Comparison of ENCODE assay signal across 9 mouse cellular contexts in genomic region chr11:43626300-43626926, GRCm38 (mm10). TPM values are rescaled to one million over a fixed set of nuclear protein-coding genes. Genes with fewer than 3 reads are reported as not detected.
DNase-seq lines count a peak whose midpoint lies in the region; ATAC-seq and TF ChIP-seq lines count a peak whose summit lies in the region.
"Had no signal": no experiment of that assay in that cellular context is flagged by ENCODE, and none has a peak within 500 bp of the region (broad histone marks: within the 10 kb centered on the region; RNA-seq: fewer than 3 reads in every experiment).

No protein-coding gene starts in this region.

- no peak for ATAC-seq in heart, embryonic 11.5 days (replicated peaks; ENCODE audit: insufficient number of reproducible peaks, low FRiP score, low TSS enrichment)
- ATAC-seq in liver, embryonic 13.5 days (ENCODE audit: low read depth): peak; percentile 43
- no peak for ATAC-seq in neural tube, embryonic 12.5 days (ENCODE audit: low FRiP score, low read depth)

- no peaks in the 10 kb centered on the region for H3K9me3 ChIP-seq in heart, embryonic 11.5 days (replicated peaks; ENCODE audit: control insufficient read depth, low read length)
- H3K9me3 ChIP-seq in liver, embryonic 13.5 days (replicated peaks): no peaks in the 10 kb centered on the region
- no peaks in the 10 kb centered on the region for H3K9me3 ChIP-seq in neural tube, embryonic 12.5 days

- TF ChIP-seq CTCF in cortical plate, adult 2 months (IDR thresholded peaks at IDR 0.05; ENCODE audit: extremely low read depth, insufficient read depth, low read length): no peak

- peak; percentile 43 for DNase-seq in layer of hippocampus, adult 11-12 months (ENCODE audit: low spot score)
- DNase-seq in layer of hippocampus, postnatal 36 days: no peak
- peak; percentile 89 for DNase-seq in kidney, adult 9 months
- DNase-seq in liver, embryonic 13.5 days: peak; percentile 9
- DNase-seq in spleen, adult 12 weeks (ENCODE audit: low spot score): no peak

- H3K4me3 ChIP-seq in cortical plate, adult 2 months (ENCODE audit: insufficient read depth, low read length): no peak overlapping the region
- H3K4me3 ChIP-seq in heart, embryonic 11.5 days (ENCODE audit: low read depth, low read length): peak overlapping the region; percentile 14
- peak overlapping the region; percentile 14; the same call in 1 of the 2 replicates for H3K4me3 ChIP-seq in liver, embryonic 13.5 days (replicated peaks)
- no peak overlapping the region for H3K4me3 ChIP-seq in neural tube, embryonic 12.5 days

- peak overlapping the region; percentile 40; the same call in 1 of the 2 replicates for H3K9ac ChIP-seq in heart, embryonic 11.5 days (ENCODE audit: low read depth, low read length)
- no peak overlapping the region for H3K9ac ChIP-seq in liver, embryonic 13.5 days
- H3K9ac ChIP-seq in neural tube, embryonic 12.5 days: no peak overlapping the region

- H3K27ac ChIP-seq in cortical plate, adult 2 months (ENCODE audit: insufficient read depth, low read length): peak overlapping the region; percentile 34
- H3K27ac ChIP-seq in heart, embryonic 11.5 days (ENCODE audit: low read depth, low read length): peak overlapping the region; percentile 60; the same call in 1 of the 2 replicates
- peak overlapping the region; percentile 60 for H3K27ac ChIP-seq in liver, embryonic 13.5 days
- H3K27ac ChIP-seq in neural tube, embryonic 12.5 days: no peak overlapping the region

- WGBS in heart, embryonic 11.5 days (ENCODE audit: insufficient replicate concordance): 8% methylated on average over 12 of the region's 12 CpGs
- 10% methylated on average over 12 of the region's 12 CpGs for WGBS in liver, embryonic 13.5 days (ENCODE audit: insufficient replicate concordance)
- 13% methylated on average over 12 of the region's 12 CpGs for WGBS in neural tube, embryonic 12.5 days

- TF ChIP-seq POLR2A in cortical plate, adult 2 months (IDR thresholded peaks at IDR 0.05; ENCODE audit: extremely low read depth, insufficient read depth, low read length): no peak

- H3K4me2 ChIP-seq in heart, embryonic 11.5 days: peak overlapping the region; percentile 57
- H3K4me2 ChIP-seq in liver, embryonic 13.5 days: peak overlapping the region; percentile 41
- H3K4me2 ChIP-seq in neural tube, embryonic 12.5 days (replicated peaks): peak overlapping the region; percentile 48

- H3K27me3 ChIP-seq in heart, embryonic 11.5 days (ENCODE audit: control insufficient read depth, insufficient read depth, low read length): no peaks in the 10 kb centered on the region
- no peaks in the 10 kb centered on the region for H3K27me3 ChIP-seq in liver, embryonic 13.5 days
- H3K27me3 ChIP-seq in neural tube, embryonic 12.5 days (replicated peaks): no peaks in the 10 kb centered on the region

- H3K4me1 ChIP-seq in cortical plate, adult 2 months (ENCODE audit: control insufficient read depth, insufficient read depth, low read length): no peaks in the 10 kb centered on the region; the same call in 1 of the 2 replicates
- H3K4me1 ChIP-seq in heart, embryonic 11.5 days (ENCODE audit: control insufficient read depth, insufficient read depth, low read length): peaks cover 21% of the 10 kb centered on the region
- peaks cover 19% of the 10 kb centered on the region for H3K4me1 ChIP-seq in liver, embryonic 13.5 days (replicated peaks)
- H3K4me1 ChIP-seq in neural tube, embryonic 12.5 days: peaks cover 11% of the 10 kb centered on the region

- no peaks in the 10 kb centered on the region for H3K36me3 ChIP-seq in heart, embryonic 11.5 days (ENCODE audit: control insufficient read depth, insufficient read depth, low read length)
- H3K36me3 ChIP-seq in liver, embryonic 13.5 days: no peaks in the 10 kb centered on the region
- no peaks in the 10 kb centered on the region for H3K36me3 ChIP-seq in neural tube, embryonic 12.5 days

RNA-seq across cellular contexts. Expression of gene Fabp6, which starts 25.1 kb away (rescaled TPM):
- total RNA-seq in layer of hippocampus, postnatal 36 days (2021): not detected
- polyA plus RNA-seq in cortical plate, adult 2 months (2012; rRNA removed): 0.28 TPM in 1 of 2 replicates, not detected in the other
- not detected in 2 replicates for polyA plus RNA-seq in heart, embryonic 11.5 days (2014; fragmentation: Nextera tagmentation; extraction: Ambion mirVana)
- not detected in 2 replicates for polyA plus RNA-seq in liver, embryonic 13.5 days (2015; fragmentation: Nextera tagmentation; extraction: Ambion mirVana)
- not detected in 2 replicates for polyA plus RNA-seq in neural tube, embryonic 12.5 days (2016; fragmentation: Nextera tagmentation; extraction: Ambion mirVana)
- polyA plus RNA-seq: frontal cortex, adult 2 months had no signal

RNA-seq across cellular contexts. Expression of gene 4933415A04Rik, which starts 39.6 kb away (rescaled TPM):
- 1 to 10 TPM; 1.3 to 2.5 TPM for total RNA-seq in layer of hippocampus, postnatal 36 days (2021)
- 0.38 and 0.40 TPM in 2 replicates for polyA plus RNA-seq in cortical plate, adult 2 months (2012; rRNA removed)
- 4.6 and 5.3 TPM in 2 replicates for polyA plus RNA-seq in heart, embryonic 11.5 days (2014; fragmentation: Nextera tagmentation; extraction: Ambion mirVana)
- 0.73 and 0.93 TPM in 2 replicates for polyA plus RNA-seq in liver, embryonic 13.5 days (2015; fragmentation: Nextera tagmentation; extraction: Ambion mirVana)
- polyA plus RNA-seq in neural tube, embryonic 12.5 days (2016; fragmentation: Nextera tagmentation; extraction: Ambion mirVana): 8.3 and 10.1 TPM in 2 replicates

RNA-seq across cellular contexts. Expression of gene Pwwp2a, which starts 55.4 kb away (rescaled TPM):
- 10 to 100 TPM; 69.4 to 77.8 TPM for total RNA-seq in layer of hippocampus, postnatal 36 days (2021)
- polyA plus RNA-seq in cortical plate, adult 2 months (2012; rRNA removed): 36.2 and 37.2 TPM in 2 replicates
- 24.8 and 30.1 TPM in 2 replicates for polyA plus RNA-seq in heart, embryonic 11.5 days (2014; fragmentation: Nextera tagmentation; extraction: Ambion mirVana)
- polyA plus RNA-seq in liver, embryonic 13.5 days (2015; fragmentation: Nextera tagmentation; extraction: Ambion mirVana): 9.6 and 11.5 TPM in 2 replicates
- 52.4 and 53.4 TPM in 2 replicates for polyA plus RNA-seq in neural tube, embryonic 12.5 days (2016; fragmentation: Nextera tagmentation; extraction: Ambion mirVana)

Comparison
In these comparisons a context has a peak if more than half of its experiments do, and no peak if none do; other contexts are left out.
1. DNase-seq: peak in layer of hippocampus, adult 11-12 months (single experiment), kidney, adult 9 months (single experiment) and liver, embryonic 13.5 days (single experiment); none in layer of hippocampus, postnatal 36 days (0 of 2) and spleen, adult 12 weeks (single experiment).
2. H3K4me3 ChIP-seq: peak in heart, embryonic 11.5 days (single experiment) and liver, embryonic 13.5 days (single experiment); none in cortical plate, adult 2 months (single experiment) and neural tube, embryonic 12.5 days (single experiment).
3. Peak in every context shown above with its lines, with median percentiles within 50 percentile points of each other: H3K4me2 ChIP-seq.